Mouse (Mus musculus) kidney, postnatal 36 days (tissue): ENCODE measurements around the gene Catsperg1.
"Not testable (repeated sequence)": the region's sequence is repeated elsewhere in the genome, so short reads cannot be mapped to it uniquely, and the experiment has no call there.

Experiments
- DNase-seq, 2 experiments: peaks; one replicate each; pipeline ENCODE4 v3.0.0; 2021 to 2022; ENCODE audit warnings: mixed read lengths in 2 of 2

Catsperg1 gene

GRCm38 (mm10) chr7:29228202-29228601 lies 14.4 kb upstream of the Catsperg1 start:
- no peak for DNase-seq

GRCm38 (mm10) chr7:29225520-29225919 lies 11.7 kb upstream of the Catsperg1 start:
- DNase-seq, result no peak

DNA sequence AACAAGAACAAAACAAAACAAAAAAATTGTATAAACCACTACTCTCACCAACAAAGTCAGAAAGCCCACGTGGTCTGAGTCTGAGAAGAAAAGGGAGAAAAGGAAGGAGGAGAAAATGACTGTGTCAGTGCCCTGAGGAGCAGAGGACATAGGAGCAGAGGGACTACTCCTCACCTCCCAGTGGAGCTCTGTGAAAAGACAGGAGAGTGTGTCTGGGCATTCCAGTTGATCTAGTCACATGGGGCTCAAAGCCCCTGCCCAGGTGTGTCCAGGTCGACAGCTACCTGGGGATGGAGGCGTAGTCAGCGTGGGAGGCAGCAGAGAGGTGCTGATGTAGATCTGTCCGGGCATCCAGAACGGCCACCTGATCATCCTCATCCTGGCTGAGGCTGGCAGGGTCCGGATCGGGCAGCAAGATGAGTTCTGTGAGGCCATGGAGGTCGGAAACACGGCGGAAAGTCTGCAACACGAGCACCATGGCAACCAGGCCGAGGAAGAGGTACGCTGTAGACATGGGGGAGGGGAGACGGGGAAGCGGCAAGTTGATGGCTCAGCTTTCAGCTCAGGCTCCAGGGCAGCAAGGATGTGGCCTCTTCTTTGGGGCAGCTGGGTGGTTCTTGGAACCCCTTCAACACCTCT lies 11.0 kb upstream of the Catsperg1 start:
- DNase-seq, result no peak

DNA sequence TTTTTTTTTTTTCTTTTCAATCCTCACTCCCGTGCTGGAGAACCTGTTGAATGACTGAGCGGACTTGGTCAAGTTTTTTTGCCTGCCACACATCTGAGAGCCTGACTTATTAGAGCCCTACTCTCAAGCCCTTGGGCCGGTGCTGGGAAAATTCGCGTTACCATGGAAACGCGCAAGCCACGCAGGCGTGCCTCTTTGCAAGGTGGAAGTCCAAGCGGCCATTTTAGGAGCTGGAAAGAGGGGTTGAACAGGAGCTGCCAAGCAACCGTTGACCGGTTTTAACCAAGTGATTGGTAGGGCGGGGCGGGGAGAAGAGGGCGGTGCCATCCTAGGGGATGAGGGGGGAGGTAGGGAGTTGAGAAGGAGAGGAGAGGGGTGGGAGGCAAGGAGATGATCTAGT lies 1.0 kb upstream of the Catsperg1 start:
- DNase-seq, result no peak

DNA sequence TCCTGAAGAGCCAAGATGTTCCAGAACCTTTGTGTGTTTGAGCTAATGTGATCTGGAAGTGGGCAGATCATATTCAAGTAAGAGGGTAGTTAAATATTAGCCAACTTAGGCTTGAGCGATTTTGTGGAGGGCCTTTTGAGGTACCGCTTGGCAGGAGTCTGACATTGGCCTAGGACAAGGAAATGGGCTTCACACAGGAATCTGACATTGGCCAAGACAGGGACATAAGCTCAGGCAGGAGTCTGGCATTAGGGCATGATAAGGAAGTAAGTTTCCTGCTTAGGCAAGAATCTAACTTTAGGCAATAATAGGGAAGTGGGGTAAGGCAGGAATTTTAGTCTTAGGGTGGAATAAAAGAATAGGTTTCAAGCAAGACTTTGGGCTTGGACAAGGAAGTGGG lies 401 bp upstream of the Catsperg1 start:
- no peak for DNase-seq

DNA sequence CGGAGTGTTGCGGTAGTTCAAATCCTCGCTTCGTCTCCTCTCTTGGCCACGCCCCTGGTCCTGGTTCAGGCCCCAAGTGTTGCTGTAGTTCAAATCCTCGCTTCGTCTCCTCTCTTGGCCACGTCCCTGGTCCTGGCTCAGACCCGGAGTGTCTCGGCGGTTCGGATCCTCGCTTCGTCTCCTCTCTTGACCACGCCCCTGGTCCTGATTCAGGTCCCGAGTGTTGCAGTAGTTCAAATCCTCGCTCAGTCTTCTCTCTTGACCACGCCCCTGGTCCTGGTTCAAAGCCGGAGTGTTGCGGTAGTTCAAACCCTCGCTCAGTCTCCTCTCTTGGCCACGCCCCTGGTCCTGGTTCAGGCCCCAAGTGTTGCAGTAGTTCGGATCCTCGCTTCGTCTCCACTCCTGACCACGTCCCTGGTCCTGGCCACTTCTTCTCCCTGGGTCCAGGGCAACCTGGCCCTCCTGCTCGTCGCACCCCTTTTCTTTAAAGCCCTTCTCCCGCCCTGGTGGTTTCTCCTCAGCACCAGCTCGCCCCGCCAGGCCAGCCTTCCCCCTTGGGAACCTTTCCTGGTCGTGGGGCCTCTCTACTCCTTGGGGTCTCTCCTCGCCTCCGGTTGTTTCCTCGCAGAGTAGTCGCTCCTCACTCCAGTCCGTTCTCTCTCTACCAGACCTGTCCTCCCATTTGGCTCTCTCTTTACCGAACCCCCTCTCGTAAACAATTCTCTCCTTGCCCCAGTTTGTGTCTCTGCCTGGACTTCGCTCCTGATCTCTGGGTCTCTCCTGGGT lies 867 bp downstream of the Catsperg1 start:
- not testable (repeated sequence) for DNase-seq

DNA sequence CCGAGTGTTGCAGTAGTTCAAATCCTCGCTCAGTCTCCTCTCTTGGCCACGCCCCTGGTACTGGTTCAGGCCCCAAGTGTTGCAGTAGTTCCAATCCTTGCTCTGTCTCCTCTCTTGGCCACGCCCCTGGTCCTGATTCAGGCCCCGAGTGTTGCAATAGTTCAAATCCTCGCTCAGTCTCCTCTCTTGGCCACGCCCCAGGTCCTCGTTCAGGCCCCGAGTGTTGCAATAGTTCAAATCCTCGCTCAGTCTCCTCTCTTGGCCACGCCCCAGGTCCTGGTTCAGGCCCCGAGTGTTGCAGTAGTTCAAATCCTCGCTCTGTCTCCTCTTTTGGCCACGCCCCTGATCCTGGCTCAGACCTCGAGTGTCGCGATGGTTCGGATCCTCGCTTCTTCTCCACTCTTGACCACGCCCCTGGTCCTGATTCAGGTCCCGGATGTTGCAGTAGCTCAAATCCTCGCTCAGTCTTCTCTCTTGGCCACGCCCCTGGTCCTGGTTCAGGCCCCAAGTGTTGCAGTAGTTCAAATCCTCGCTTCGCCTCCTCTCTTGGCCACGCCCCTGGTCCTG lies 1.6 kb downstream of the Catsperg1 start:
- DNase-seq, result peak in 1 of 2 experiments; percentile 24

GRCm38 (mm10) chr7:29211415-29212198 lies 2.2 kb downstream of the Catsperg1 start:
- DNase-seq, result peak; percentile 79 to 88

DNA sequence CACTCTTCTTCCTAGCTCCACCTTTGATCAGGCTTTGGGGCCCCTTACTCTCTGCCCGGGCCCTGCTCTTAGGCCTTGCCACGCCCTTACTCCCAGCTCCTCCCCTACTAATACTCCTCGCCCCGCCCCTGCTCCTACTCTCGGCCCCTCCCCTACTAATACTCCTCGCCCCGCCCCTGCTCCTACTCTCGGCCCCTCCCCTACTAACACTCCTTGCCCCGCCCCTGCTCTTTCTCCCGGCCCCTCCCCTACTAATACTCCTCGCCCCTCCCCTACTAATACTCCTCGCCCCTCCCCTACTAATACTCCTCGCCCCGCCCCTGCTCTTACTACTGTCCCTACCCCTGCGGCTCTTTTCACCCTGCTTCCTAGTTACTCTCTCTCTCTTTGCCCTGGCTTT lies 2.8 kb downstream of the Catsperg1 start:
- DNase-seq, result peak in 1 of 2 experiments; percentile 66

DNA sequence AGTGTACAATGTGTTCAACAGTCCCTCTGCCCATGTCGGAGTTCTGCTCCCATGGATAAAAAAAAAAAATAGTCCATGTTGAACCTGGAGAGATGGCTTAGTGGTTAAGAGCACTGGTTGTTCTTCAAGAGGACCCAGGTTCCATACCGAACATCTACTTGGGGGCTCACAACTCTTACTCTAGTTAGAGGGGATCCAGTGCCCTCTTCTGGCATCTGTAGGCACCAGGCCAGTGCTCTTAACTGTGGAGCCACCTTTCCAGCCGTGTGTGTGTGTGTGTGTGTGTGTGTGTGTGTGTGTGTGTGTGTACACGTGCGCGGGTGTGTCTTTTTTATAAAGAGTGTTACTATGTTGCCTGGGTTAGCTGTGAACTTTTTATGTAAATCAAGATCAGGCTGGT lies 11.3 kb downstream of the Catsperg1 start:
- DNase-seq, result no peak

DNA sequence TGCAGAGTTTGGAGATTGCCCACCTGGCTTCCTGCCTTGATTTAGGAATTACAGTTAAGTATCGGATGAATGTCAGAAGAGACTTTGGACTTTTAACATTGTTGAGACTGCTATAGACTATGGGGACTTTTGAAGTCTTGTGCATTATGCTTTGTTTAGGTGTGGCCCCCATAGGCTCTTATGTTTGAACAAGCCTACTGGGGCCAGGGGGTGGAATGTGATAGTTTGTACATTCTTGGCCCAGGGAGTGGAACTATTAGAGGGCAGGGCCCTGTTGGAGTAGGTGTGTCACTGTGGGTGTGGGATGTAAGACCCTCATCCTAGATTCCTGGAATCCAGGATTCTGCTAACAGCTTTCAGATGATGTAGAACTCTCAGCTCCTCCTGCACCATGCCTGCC lies 19.6 kb downstream of the Catsperg1 start:
- DNase-seq, result not testable (repeated sequence)

DNA sequence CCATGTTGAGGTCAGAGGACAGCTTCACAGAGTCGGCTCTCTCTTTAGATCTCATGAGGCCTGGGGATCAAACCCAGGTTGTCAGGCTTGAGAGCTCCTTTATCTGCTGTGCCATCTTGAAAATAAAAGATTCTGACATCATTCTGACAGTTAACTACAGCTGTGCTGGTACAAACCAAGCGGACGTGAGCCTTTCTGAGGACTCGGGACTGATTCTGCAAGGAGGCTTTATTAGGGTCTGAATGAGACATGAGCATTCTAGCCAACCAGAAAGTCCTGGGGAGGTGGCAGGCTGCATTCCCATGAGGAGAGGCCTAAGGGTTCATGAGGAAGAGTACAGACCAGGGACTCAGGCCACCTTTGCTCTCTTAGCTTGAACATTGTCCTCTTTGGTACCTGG lies 32.5 kb downstream of the Catsperg1 start:
- DNase-seq, result not testable (repeated sequence)

DNA sequence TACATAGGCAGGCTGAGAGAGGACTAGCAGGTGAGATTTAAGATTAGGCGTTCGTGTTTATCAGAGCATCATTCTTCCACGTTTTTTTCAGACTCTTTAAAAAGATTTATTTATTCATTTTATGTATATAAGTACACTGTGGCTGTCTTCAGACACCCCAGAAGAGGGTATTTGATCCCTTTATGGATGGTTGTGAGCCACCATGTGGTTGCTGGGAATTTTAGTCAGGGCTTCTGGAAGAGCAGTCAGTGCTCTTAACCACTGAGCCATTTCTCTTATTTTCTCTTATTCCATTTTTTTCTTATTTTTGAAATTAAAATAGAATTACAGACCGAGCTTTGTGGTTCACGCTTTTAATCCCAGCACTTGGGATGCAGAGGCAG lies 33.0 kb downstream of the Catsperg1 start:
- no peak for DNase-seq

DNA sequence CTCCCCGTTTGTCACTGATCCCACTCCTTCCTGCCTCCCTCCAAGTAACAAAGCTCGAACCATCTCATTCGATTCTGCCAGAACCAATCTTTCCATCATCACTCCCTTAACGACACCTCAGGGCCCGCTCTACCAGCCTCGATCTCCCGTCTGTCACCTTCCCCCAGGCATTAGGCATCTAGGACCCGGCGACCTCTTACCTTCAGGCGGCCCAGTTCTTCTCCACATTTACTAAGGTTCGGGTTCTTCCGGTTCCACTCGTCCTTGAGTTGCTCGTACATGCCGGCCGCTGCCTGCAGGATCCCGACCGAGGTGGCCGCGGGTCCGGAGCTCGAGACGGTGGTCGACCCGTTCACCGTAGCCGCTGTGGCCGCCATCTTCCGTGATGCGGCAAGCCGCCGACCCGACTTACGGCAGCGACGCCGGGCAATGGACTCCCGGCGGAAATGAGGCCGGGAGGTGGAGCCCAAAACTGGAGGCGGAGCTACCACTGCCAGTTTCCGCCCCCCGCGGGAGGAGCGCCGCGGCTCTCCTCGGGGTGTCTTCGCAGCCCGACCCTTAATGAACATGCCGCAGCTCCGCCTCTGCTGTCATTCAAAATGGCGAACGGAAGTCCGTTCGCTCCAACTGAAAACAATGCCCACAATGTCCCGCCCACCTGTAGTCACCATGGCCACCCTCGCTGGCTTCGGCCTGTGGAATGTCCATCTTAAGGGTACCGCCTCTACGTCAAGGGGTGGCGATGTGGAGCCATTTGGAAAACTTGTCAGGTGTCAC lies 33.6 kb downstream of the Catsperg1 start, which contains the start of gene Psmd8:
Gene Psmd8 (minus strand): TSS at position 625 of the 777 bp plus-strand sequence.
- peak; percentile 98 for DNase-seq

GRCm38 (mm10) chr7:29179323-29179722 lies 34.5 kb downstream of the Catsperg1 start:
- DNase-seq, result no peak

DNA sequence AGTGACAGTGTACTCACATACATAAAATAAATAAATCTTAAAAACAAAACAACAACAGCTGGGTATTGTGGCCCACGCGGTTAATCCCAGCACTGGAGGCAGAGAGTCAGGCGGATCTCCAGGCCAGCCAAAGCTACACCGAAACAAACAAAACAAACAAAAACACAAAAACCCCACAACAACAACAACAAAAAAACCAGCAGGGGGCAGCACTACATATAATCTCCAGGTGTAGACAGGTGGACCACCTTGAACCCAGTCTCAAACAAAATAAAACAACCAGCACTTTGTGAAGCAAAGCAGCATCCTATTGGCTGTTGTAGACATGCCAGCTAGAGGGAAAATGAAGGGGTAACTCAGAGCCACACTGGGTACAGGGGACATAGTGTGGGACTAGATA lies 35.7 kb downstream of the Catsperg1 start:
- peak in 1 of 2 experiments; percentile 55 for DNase-seq

DNA sequence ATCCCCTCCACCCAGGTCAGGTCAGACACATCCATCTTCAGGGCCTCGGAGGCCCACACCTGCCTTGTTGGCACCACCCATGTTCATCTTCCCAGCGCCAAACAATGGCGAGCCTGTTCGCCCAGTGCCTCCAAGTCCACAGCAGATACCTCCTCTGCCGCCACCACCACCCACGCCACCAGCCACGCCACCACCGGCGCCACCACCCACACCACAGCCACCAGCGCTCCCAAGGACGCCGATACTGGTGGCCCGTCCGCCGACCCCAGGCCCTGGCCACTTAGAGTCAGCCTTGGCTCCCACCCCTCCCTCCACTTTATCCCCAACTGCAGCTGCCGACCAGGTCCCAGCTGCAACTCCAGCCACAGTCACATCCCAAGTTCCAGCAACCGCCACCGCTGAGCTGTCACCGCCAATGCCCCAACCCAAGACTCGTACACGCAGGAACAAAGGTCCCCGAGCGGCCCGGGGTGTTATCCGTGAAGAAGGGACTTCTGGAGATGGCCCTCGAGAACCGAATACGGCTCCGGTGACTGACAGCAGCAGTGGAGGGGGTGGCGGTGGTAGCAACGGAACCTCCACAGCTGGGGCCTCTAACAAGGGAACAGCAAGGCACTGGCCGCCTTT lies 41.3 kb downstream of the Catsperg1 start:
- DNase-seq, result no peak

DNA sequence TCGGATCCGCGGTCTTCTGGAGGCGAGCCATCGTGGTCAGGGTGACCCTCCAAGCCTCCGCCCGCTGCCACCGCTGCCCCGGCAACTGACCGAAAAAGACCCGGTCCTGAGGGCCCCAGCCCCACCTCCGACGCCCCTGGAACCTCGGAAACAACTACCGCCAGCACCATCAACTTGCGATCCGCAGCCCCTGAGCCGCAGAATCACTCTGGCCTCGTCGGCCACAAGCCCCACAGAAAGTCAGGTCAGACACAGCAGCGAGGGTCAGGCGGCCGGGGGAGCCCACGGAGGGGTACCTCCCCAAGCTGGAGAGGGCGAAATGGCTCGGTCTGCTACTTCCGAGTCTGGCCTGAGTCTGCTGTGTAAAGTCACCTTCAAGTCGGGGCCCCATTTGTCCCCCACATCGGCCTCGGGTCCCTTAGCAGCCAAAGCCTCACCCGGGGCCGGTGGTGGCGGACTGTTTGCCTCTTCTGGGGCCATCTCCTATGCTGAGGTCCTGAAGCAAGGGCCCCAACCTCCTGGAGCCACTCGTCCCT lies 42.2 kb downstream of the Catsperg1 start:
- DNase-seq, result no peak

GRCm38 (mm10) chr7:29170755-29171561 lies 42.9 kb downstream of the Catsperg1 start:
- DNase-seq, result peak in 1 of 2 experiments; percentile 30

GRCm38 (mm10) chr7:29170066-29170754 lies 43.6 kb downstream of the Catsperg1 start, which contains the start of the genes Ggn and Spred3:
TSS of gene Ggn (plus strand) at chr7:29170210.
TSS of gene Spred3 (minus strand) at chr7:29170411.
- DNase-seq, result peak; percentile 93 to 95
